Mouse (Mus musculus): ENCODE measurements at regions not wholly inside any gene's neighbourhood (a gene's known extent, or its start where the extent isn't known, plus 50 kb on each side); places are given as distances from the start of the nearest gene placed in this dataset.

DNA sequence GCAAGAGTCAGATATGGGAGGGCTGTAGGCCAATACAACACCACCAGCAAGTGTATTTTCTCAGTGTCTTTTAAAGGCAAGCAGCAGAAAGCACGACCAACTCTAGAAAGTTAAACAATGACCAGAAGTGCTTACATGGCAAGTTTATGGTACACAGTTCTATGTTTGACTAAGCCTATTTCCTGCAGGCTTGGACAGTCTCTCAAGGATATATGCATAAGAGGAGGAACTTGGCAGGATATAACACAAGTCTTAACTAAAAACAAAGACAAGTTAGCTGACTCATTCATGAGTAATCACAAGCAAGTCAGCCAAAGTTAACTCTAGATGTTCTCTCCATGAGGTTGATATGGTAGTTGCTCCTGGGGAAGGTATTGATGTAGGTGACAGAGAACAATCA lies 201.3 kb downstream of the Mbip start:
- no peaks in the 10 kb centered on the region for H3K36me3 ChIP-seq (ENCODE audit: control insufficient read depth, insufficient read depth, low read length)
- H3K9me3 ChIP-seq (replicated peaks; ENCODE audit: control insufficient read depth, low read length), result no peaks in the 10 kb centered on the region
- WGBS, result 81% methylated on average over 1 of the region's 1 CpGs
- H3K4me3 ChIP-seq (ENCODE audit: low read depth, low read length), result no peak overlapping the region
- H3K9ac ChIP-seq (ENCODE audit: low read length), result no peak overlapping the region
- H3K27me3 ChIP-seq (replicated peaks; ENCODE audit: control insufficient read depth, insufficient read depth, low read length), result no peaks in the 10 kb centered on the region
- H3K4me2 ChIP-seq (ENCODE audit: low read length), result no peak overlapping the region
- no peak for DNase-seq (ENCODE audit: low spot score)
- no peak for ATAC-seq
- H3K27ac ChIP-seq (ENCODE audit: low read depth, low read length), result no peak overlapping the region
- H3K4me1 ChIP-seq (ENCODE audit: control insufficient read depth, insufficient read depth, low read length), result no peaks in the 10 kb centered on the region

GRCm38 (mm10) chr12:56143789-56144188 lies 201.9 kb downstream of the Mbip start:
- Histone ChIP-seq H3K4me2 (ENCODE audit: low read length) (no peak overlapping the region), H3K9me3 (replicated peaks; ENCODE audit: control insufficient read depth, low read length) (no peaks in the 10 kb centered on the region), H3K4me1 (ENCODE audit: control insufficient read depth, insufficient read depth, low read length) (no peaks in the 10 kb centered on the region), H3K4me3 (ENCODE audit: low read depth, low read length) (no peak overlapping the region), H3K27me3 (replicated peaks; ENCODE audit: control insufficient read depth, insufficient read depth, low read length) (no peaks in the 10 kb centered on the region), H3K36me3 (ENCODE audit: control insufficient read depth, insufficient read depth, low read length) (no peaks in the 10 kb centered on the region), H3K9ac (ENCODE audit: low read length) (no peak overlapping the region), H3K27ac (ENCODE audit: low read depth, low read length) (no peak overlapping the region)
- no peak for DNase-seq (ENCODE audit: low spot score)
- 79% methylated on average over 2 of the region's 2 CpGs for WGBS
- ATAC-seq, result no peak

DNA sequence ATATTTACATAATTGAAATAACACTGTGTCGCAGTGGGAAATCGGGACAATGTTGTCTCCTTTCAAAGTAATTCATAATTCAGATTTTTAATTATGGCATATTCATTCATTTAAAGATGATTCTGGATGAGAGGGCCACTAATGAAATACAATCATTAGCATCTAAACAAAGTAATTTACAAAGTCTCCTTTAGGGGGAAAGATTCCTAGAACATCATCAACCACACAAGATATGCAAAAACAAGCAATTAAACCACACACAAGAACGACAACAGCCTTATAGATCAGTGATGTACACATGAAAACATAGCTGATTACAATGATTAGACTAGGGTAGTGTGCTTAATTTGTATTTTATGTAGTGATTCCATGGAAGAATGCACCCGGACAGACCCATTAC lies 231.2 kb downstream of the Mbip start:
- DNase-seq (ENCODE audit: low spot score) (no peak), ATAC-seq (peak; percentile 61)
- 63% methylated on average over 4 of the region's 4 CpGs for WGBS

DNA sequence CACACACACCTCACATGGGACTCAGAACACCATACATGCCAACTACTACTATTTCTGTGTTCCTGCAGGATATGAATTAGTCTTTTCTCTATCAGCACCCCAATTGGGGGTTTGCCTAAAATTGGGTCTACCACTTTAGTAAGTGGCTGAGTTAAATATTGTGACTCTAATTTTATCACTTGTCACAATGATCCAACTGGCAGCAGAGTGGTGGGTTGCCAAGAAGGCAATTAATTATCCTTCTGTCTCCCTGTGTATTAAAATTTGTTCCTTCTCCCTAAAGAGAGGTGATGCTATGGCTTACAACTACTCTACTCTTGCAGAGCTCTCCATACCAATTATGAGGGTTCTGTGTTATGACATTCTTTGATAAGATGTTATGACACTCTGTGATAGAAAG lies 245.3 kb downstream of the Brms1l start:
- ATAC-seq (no peak; the same call in 1 of the 2 replicates), DNase-seq (ENCODE audit: low spot score) (peak; percentile 55)
- Histone ChIP-seq H3K4me2 (ENCODE audit: low read length) (no peak overlapping the region), H3K27me3 (replicated peaks; ENCODE audit: control insufficient read depth, insufficient read depth, low read length) (no peaks in the 10 kb centered on the region), H3K36me3 (ENCODE audit: control insufficient read depth, insufficient read depth, low read length) (no peaks in the 10 kb centered on the region), H3K9ac (ENCODE audit: low read length) (no peak overlapping the region), H3K9me3 (replicated peaks; ENCODE audit: control insufficient read depth, low read length) (no peaks in the 10 kb centered on the region), H3K4me3 (ENCODE audit: low read depth, low read length) (no peak overlapping the region), H3K27ac (ENCODE audit: low read depth, low read length) (no peak overlapping the region), H3K4me1 (ENCODE audit: control insufficient read depth, insufficient read depth, low read length) (no peaks in the 10 kb centered on the region)

More for the DNA sequence above, 231.2 kb downstream of the Mbip start:
- Histone ChIP-seq H3K4me1 (ENCODE audit: control insufficient read depth, insufficient read depth, low read length) (no peaks in the 10 kb centered on the region), H3K27ac (ENCODE audit: low read depth, low read length) (no peak overlapping the region), H3K4me3 (ENCODE audit: low read depth, low read length) (no peak overlapping the region), H3K4me2 (ENCODE audit: low read length) (no peak overlapping the region), H3K9me3 (replicated peaks; ENCODE audit: control insufficient read depth, low read length) (no peaks in the 10 kb centered on the region), H3K27me3 (replicated peaks; ENCODE audit: control insufficient read depth, insufficient read depth, low read length) (no peaks in the 10 kb centered on the region), H3K9ac (ENCODE audit: low read length) (no peak overlapping the region), H3K36me3 (ENCODE audit: control insufficient read depth, insufficient read depth, low read length) (no peaks in the 10 kb centered on the region)

DNA sequence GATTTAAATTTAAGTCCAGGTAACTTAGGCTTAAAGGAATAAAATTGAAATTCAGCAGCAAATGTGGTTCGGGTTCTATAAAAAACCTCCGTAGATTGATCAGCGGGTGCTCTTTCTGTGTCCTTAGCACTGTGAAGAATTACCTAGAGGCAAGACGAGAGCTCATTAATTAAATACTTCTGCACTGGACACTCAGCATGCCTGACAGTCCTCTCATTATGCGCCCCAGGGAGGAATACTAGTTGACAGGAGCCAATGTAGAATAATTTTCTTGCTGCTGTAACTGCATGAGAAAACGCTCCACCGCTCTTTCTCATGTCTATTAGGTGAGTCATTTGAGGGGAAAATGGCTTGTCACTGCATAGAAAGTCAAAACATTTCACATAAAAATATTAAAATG lies 228.1 kb downstream of the Brms1l start:
- H3K9ac ChIP-seq (ENCODE audit: low read length), result no peak overlapping the region
- no peak overlapping the region for H3K4me2 ChIP-seq (ENCODE audit: low read length)
- H3K4me1 ChIP-seq (ENCODE audit: control insufficient read depth, insufficient read depth, low read length), result no peaks in the 10 kb centered on the region
- H3K9me3 ChIP-seq (replicated peaks; ENCODE audit: control insufficient read depth, low read length), result no peaks in the 10 kb centered on the region
- H3K36me3 ChIP-seq (ENCODE audit: control insufficient read depth, insufficient read depth, low read length), result no peaks in the 10 kb centered on the region
- H3K4me3 ChIP-seq (ENCODE audit: low read depth, low read length), result no peak overlapping the region
- DNase-seq (ENCODE audit: low spot score) (peak; percentile 33), ATAC-seq (no peak)
- 50% methylated on average over 7 of the region's 7 CpGs for WGBS
- no peak overlapping the region for H3K27ac ChIP-seq (ENCODE audit: low read depth, low read length)
- no peaks in the 10 kb centered on the region; the same call in 1 of the 2 replicates for H3K27me3 ChIP-seq (replicated peaks; ENCODE audit: control insufficient read depth, insufficient read depth, low read length)

DNA sequence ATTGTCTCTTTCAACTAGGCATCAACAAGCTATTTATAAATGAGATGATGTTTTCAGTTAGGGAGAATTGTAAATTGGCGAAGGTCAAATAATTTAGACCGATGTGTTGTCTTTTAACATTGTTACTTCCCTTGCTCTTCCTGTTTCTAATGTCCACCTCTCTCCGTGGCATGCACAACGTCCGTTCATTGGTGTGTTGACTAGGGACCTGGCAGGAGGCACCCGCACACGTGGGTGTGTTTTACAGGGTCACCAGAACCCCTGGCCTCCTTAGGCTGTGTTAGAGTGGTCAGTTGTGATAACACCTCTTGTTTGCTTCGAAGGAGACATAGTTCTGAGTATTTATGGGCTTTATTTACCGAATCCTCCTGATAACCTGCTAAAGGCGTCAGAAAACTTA lies 222.8 kb downstream of the Brms1l start:
- Histone ChIP-seq H3K27ac (ENCODE audit: low read depth, low read length) (no peak overlapping the region), H3K36me3 (ENCODE audit: control insufficient read depth, insufficient read depth, low read length) (no peaks in the 10 kb centered on the region), H3K9me3 (replicated peaks; ENCODE audit: control insufficient read depth, low read length) (no peaks in the 10 kb centered on the region), H3K4me3 (ENCODE audit: low read depth, low read length) (no peak overlapping the region), H3K27me3 (replicated peaks; ENCODE audit: control insufficient read depth, insufficient read depth, low read length) (no peaks in the 10 kb centered on the region; the same call in 1 of the 2 replicates), H3K4me1 (ENCODE audit: control insufficient read depth, insufficient read depth, low read length) (no peaks in the 10 kb centered on the region), H3K4me2 (ENCODE audit: low read length) (no peak overlapping the region), H3K9ac (ENCODE audit: low read length) (no peak overlapping the region)
- WGBS, result 79% methylated on average over 10 of the region's 10 CpGs
- DNase-seq (ENCODE audit: low spot score), result no peak
- ATAC-seq, result peak; percentile 54

DNA sequence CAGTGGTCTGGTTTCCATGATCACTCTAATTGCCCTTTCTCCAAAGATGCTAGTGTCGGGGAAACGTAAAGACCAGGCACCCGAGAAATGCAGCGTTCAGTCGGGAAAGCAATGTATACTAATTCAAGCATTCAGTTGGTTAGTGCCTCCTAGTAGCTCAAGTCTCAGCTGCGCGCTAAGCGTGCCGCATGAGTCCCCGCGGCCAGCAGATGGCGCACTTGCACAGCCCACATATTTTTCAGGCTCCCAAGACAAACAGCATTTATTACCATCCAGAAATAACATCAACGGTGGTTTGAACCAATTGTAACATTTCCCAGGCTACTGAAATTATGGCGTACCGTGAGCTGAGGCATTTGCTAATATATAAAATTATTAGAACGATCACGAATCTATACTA lies 222.3 kb downstream of the Brms1l start:
- DNase-seq (ENCODE audit: low spot score) (peak; percentile 91), ATAC-seq (peak; percentile 93)
- H3K9me3 ChIP-seq (replicated peaks; ENCODE audit: control insufficient read depth, low read length), result no peaks in the 10 kb centered on the region
- no peaks in the 10 kb centered on the region for H3K4me1 ChIP-seq (ENCODE audit: control insufficient read depth, insufficient read depth, low read length)
- H3K27ac ChIP-seq (ENCODE audit: low read depth, low read length), result no peak overlapping the region
- 14% methylated on average over 17 of the region's 17 CpGs for WGBS
- H3K9ac ChIP-seq (ENCODE audit: low read length), result no peak overlapping the region
- H3K36me3 ChIP-seq (ENCODE audit: control insufficient read depth, insufficient read depth, low read length), result no peaks in the 10 kb centered on the region
- no peak overlapping the region for H3K4me2 ChIP-seq (ENCODE audit: low read length)
- H3K27me3 ChIP-seq (replicated peaks; ENCODE audit: control insufficient read depth, insufficient read depth, low read length), result no peaks in the 10 kb centered on the region; the same call in 1 of the 2 replicates
- no peak overlapping the region for H3K4me3 ChIP-seq (ENCODE audit: low read depth, low read length)

- 84% methylated on average over 6 of the region's 6 CpGs for WGBS
- ATAC-seq, result no peak
Observed at GRCm38 (mm10) chr12:56055382-56055781, 219.3 kb downstream of the Brms1l start.

GRCm38 (mm10) chr12:56046050-56046449 lies 209.9 kb downstream of the Brms1l start:
- Histone ChIP-seq H3K4me2 (ENCODE audit: low read length) (no peak overlapping the region), H3K9me3 (replicated peaks; ENCODE audit: control insufficient read depth, low read length) (no peaks in the 10 kb centered on the region), H3K4me1 (ENCODE audit: control insufficient read depth, insufficient read depth, low read length) (no peaks in the 10 kb centered on the region), H3K27ac (ENCODE audit: low read depth, low read length) (no peak overlapping the region), H3K9ac (ENCODE audit: low read length) (no peak overlapping the region), H3K4me3 (ENCODE audit: low read depth, low read length) (no peak overlapping the region), H3K36me3 (ENCODE audit: control insufficient read depth, insufficient read depth, low read length) (no peaks in the 10 kb centered on the region), H3K27me3 (replicated peaks; ENCODE audit: control insufficient read depth, insufficient read depth, low read length) (no peaks in the 10 kb centered on the region)
- 93% methylated on average over 3 of the region's 3 CpGs for WGBS
- DNase-seq (ENCODE audit: low spot score) (no peak), ATAC-seq (no peak)

More at GRCm38 (mm10) chr12:56055382-56055781, 219.3 kb downstream of the Brms1l start:
- H3K4me2 ChIP-seq (ENCODE audit: low read length), result no peak overlapping the region
- no peaks in the 10 kb centered on the region for H3K9me3 ChIP-seq (replicated peaks; ENCODE audit: control insufficient read depth, low read length)
- H3K27ac ChIP-seq (ENCODE audit: low read depth, low read length), result no peak overlapping the region
- H3K4me1 ChIP-seq (ENCODE audit: control insufficient read depth, insufficient read depth, low read length), result no peaks in the 10 kb centered on the region
- no peaks in the 10 kb centered on the region for H3K36me3 ChIP-seq (ENCODE audit: control insufficient read depth, insufficient read depth, low read length)
- DNase-seq (ENCODE audit: low spot score), result peak; percentile 19
- H3K9ac ChIP-seq (ENCODE audit: low read length), result no peak overlapping the region
- H3K4me3 ChIP-seq (ENCODE audit: low read depth, low read length), result no peak overlapping the region
- H3K27me3 ChIP-seq (replicated peaks; ENCODE audit: control insufficient read depth, insufficient read depth, low read length), result no peaks in the 10 kb centered on the region

Data from forebrain, embryonic 14.5 days (tissue).